Mouse (Mus musculus) G1E-ER4 (cell line): ENCODE data around the gene Btbd17. TPM values are rescaled to one million over a fixed set of nuclear protein-coding genes. Genes with fewer than 3 reads are reported as not detected.

Experiments used
- GATA1 ChIP-seq: IDR thresholded peaks from one replicate; pipeline ENCODE4 v1.8.0; 2012; ENCODE audit warnings: low read length, inconsistent platforms
- polyA plus RNA-seq: library from polyadenylated mRNA; stranded (reverse); fragments of >175 nt; gene quantifications from 2 replicates; pipeline ENCODE4 v1.2.3, GENCODE M21; 2012

Btbd17 gene
- not detected in 2 replicates for polyA plus RNA-seq

DNA sequence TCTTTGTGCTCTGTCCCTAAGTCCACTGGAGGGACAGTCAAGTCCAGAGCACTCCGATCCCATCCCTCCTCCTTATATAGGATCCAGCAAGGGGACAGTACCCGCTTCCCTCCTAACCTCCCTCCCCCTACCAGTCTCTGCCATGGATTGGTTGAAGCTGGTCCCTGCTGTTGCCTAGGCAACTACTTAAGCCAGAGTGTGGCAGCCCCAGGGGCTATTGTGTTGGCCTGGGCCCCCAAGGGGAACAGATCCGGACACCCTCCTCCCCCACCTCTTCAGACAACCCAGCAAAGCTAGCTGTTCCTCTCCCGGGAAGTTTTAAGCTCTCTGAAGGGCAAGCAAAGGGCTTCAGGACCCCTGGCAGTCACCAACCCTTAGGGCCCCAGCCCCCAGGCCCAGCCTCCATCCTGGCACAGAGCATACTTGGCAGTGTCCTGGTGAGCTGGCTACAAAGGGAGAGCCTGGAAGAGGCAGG lies at the start of gene Btbd17:
Btbd17 (minus strand) TSS at position 98 of the 475 bp plus-strand sequence.
- TF ChIP-seq GATA1 = no peak

- TF ChIP-seq GATA1 = no peak
These were observed 48.9 kb upstream of the Btbd17 start for GRCm38 (mm10) chr11:114844464-114845220.

GRCm38 (mm10) chr11:114843818-114844463 lies 48.2 kb upstream of the Btbd17 start:
- TF ChIP-seq GATA1 = no peak

DNA sequence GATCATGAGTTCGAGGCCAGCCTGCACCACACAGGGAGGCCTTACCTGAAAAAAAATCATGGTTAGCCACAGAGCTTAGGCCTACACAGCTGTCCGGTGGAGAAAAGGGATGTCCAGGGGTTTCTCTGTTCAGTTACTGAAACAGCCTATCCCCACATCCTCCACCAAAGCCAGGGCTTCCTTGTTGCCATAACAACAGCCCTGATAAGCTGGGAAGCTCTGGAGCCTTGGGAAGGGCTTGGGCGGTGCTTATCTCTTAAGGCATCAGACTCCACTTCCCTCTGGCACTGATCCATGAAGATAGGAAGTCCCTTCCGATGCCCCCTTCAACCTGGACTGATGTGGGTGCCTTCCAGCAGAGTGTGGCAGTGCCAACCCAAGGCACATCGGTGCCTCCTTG lies 37.4 kb upstream of the Btbd17 start:
- no peak for TF ChIP-seq GATA1

- TF ChIP-seq GATA1 = no peak
These were observed 34.7 kb upstream of the Btbd17 start for GRCm38 (mm10) chr11:114830433-114830773.

DNA sequence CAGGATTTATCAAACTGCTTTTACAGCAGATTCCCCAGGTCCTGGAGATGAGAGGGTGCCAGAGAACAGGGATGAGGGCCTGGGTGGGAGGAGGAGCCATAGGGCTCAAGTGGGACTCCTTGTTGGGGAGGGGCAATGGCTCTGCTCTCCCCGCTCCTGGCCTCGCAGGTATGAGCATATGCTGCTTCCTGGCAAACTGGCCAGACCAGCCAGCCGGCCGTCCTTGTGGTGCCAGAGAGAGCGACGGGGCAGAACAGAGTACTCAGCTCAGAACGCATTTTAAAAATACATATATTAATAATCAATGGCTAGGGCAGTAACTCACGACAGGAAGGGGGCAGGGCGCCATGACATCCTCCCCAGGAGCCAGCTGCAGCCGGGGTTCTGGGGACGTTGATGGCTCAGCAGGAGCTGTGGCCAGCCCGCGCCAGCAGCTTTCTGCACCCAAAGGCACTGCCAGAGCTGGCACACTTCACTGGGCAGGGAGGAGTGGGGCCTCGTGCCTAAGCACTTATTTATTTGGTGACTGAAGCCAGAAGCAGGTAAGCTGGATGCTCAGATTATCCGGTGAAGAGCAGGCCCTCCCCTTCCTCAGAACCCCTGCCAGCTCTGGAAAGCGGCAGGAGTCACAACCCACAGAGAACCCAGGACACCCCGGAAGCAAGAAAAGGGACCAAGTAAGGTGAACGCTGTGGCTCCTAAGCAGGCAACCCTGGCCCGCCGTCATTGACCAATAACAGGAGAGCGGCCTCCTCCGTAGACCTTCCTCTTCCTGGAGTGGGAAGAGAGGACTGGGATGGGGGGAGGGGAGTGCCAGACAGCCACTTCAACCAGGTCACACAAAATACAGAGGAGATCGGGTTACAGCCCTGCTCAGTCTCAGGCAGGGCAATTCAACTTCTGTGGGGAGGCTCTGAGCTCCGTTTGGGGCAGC lies 34.0 kb upstream of the Btbd17 start:
- TF ChIP-seq GATA1 = no peak

GRCm38 (mm10) chr11:114826686-114827085 lies 30.9 kb upstream of the Btbd17 start:
- no peak for TF ChIP-seq GATA1

DNA sequence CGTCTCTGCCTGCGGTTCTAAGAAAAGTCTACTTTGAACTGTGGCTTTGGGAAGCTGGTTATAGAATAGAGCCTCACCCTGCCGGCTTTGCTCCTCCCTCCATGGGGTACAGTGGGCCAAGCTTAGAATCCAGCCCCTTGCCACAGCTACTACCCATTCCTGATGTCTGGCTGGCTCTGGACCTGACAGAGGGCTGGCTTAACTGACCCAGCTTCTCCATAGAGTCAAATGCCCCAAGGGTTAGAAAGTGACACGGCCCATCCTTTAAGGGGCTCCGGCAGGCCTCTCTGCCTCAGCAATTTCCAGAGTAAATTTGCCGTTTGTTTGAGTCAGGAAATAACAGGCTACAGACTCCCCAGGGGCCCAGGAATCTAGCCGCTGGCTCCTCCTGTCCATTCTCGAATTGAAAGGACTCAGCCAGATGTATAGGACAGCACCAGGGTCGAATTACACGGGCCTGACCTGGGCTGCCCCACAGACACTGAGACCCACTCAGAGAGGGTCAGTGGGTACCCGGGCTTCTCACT lies 27.5 kb upstream of the Btbd17 start:
- TF ChIP-seq GATA1 = no peak

- TF ChIP-seq GATA1 = no peak
These were observed 27.0 kb upstream of the Btbd17 start for GRCm38 (mm10) chr11:114822727-114823126.

GRCm38 (mm10) chr11:114821325-114821724 lies 25.6 kb upstream of the Btbd17 start:
- TF ChIP-seq GATA1 = no peak

GRCm38 (mm10) chr11:114820444-114820843 lies 24.7 kb upstream of the Btbd17 start:
- TF ChIP-seq GATA1 = no peak

GRCm38 (mm10) chr11:114819110-114819509 lies 23.4 kb upstream of the Btbd17 start:
- no peak for TF ChIP-seq GATA1

DNA sequence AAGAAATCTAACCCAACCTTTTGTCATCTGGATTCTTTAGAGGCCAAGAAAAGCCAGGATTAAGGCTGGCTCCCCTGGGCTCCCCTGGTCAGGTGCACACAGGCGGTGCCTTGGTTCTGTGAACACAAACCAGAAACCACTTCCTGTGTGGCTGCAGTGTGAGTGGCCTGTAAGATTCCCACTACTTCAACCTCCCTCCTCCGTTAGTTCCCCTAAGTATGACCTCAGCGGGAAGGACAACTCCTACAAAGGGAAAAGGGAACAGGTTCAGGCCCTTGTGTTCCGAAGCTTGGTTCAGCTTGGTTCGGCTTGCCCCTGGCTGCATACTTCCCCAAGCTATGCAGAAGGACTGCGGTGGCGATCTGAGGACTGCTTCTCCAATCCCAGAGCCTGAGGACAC lies 22.4 kb upstream of the Btbd17 start:
- TF ChIP-seq GATA1 = no peak

GRCm38 (mm10) chr11:114816934-114817333 lies 21.2 kb upstream of the Btbd17 start:
- TF ChIP-seq GATA1 = no peak

DNA sequence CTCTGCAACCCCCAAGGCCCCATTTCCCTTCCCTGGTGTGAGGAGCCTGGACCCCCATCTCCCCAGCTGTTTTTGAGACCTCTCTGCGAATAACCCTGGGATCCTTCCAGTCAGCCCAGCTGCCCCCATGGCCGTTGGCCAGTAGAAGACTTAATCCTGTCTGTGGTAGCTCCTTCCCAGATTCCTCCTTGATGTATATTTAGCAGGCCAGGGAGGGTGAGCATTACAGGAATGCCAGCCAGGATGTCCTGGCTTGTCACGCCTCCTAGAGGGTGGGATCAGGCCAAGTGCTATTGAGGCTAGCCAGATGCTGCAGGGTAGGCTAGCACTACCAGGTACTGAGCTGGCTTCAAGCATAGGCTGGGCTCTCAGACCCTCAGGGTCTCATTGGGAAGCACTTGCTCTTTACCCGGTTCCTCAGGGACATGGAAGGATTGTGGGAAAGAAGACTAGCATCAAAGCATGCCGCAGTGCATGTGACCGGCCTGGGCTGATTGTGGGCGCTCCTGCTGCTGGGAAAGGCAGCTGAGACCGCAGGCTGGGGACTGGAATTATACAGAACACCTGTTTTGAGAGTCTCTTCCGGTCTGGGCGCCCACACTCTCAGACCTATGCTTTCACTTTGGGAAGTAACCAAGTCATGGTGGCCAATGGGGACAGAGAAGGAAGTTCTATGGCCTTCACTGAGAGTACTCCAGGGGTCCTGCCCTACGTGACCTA lies 19.3 kb upstream of the Btbd17 start:
- TF ChIP-seq GATA1 = no peak
